Mouse (Mus musculus): ENCODE measurements at regions not wholly inside any gene's neighbourhood (a gene's known extent, or its start where the extent isn't known, plus 50 kb on each side); places are given as distances from the start of the nearest gene placed in this dataset.

GRCm38 (mm10) chr3:38055627-38056026 lies 331.3 kb upstream of the Gm5148 start:
- ATAC-seq (ENCODE audit: insufficient number of reproducible peaks, low FRiP score, low TSS enrichment), result no peak

- no peak for ATAC-seq (ENCODE audit: insufficient number of reproducible peaks, low FRiP score, low TSS enrichment)
Measured at GRCm38 (mm10) chr3:38052941-38053340, 328.7 kb upstream of the Gm5148 start.

DNA sequence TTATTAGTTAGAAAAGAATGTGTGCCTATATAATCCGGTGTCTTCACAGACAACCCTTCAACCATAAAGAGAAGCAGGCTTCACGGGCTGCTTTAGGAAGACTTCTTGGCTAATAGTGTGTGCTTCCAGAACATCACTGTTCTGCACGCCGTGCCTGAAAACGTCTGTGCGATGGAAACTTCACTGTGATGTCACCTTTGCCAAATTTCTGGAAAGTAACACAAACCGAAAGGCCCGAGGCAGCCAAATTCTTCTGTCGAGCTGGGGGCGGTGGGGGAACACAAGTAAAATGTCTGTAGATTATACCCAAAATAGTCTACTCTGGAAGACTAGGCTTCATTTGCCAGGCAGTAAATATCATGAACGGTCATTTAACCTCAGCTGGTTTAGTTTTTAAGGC lies 327.5 kb upstream of the Gm5148 start:
- no peak for ATAC-seq (ENCODE audit: insufficient number of reproducible peaks, low FRiP score, low TSS enrichment)

DNA sequence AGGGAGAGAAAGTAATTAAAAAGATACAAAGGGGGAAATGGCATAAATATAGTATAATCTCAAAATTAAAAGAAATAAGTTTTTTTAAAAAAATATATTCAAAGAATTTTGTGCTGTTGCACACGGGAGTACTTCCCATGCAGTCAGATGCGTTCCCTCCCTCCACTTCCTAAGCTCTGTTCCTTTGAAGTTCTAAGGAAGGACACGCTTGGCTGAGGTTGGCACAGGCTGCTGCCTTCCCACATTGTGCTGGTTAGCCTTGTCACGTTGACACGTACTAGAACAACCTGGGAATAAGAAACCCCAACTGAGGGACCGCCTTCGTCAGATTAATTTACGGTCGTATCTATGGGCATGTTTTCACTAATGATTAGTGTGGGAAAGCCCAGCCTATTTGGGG lies 326.6 kb upstream of the Gm5148 start:
- no peak for ATAC-seq (ENCODE audit: insufficient number of reproducible peaks, low FRiP score, low TSS enrichment)

DNA sequence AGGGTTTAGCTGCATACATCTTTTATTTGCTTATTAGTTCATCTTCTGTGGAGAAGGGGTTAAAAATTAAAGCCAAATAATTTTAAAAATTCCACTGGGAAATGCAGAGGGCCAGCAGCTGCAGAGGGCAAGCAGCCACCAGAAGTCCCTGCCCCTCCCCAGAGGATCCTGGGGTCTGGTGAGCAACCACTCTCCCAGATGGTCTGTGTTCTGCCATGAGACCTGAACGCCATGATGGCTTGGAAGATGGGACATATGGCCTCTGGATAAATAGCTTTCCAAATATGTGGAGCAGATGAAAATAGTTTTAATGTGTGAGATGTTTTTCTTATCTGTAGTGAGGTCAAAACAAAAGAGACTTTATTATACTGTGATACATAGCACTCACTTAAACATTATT lies 326.1 kb upstream of the Gm5148 start:
- ATAC-seq (ENCODE audit: insufficient number of reproducible peaks, low FRiP score, low TSS enrichment), result no peak

DNA sequence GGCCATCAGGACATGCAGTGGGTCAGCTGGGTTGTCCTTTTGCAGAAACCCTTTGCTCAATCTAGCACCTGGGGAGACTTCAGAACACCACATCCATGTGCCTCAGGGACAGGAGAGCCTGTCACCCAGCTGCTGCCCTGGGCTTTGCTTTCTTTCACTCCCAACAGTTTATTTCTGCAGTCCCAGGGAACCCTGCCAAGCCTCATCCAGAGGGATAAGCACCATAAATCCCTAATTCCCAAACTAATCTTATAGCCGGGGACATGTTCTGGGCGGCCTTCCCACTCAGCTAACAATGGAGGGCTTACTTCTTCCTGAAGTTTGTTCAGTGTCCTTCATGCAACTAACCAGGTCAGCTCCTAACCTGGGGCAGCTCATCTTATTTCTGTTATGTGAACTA lies 325.0 kb upstream of the Gm5148 start:
- ATAC-seq (ENCODE audit: insufficient number of reproducible peaks, low FRiP score, low TSS enrichment), result no peak

GRCm38 (mm10) chr3:38047445-38047844 lies 323.2 kb upstream of the Gm5148 start:
- no peak for ATAC-seq (ENCODE audit: insufficient number of reproducible peaks, low FRiP score, low TSS enrichment)

GRCm38 (mm10) chr3:38046611-38047010 lies 322.3 kb upstream of the Gm5148 start:
- ATAC-seq (ENCODE audit: insufficient number of reproducible peaks, low FRiP score, low TSS enrichment), result no peak

DNA sequence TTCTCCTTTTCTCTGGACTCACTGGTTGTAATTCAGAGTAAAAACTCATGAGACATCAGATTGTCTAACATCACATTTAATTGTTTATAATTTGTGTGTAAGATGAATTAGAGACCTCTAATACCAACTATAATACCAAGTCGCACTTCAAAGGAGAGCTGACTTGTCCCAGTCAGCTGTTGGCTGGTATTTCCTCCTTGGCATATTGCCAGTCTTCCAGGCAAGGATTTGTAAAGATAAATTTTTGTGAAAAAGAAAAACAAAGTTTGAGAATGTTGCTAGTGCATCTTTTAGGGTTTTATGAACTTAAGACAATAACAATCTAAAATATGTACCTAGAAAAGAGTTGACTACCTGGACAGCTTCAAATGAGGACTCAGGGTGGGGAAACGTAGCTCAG lies 321.7 kb upstream of the Gm5148 start:
- ATAC-seq (ENCODE audit: insufficient number of reproducible peaks, low FRiP score, low TSS enrichment), result no peak

DNA sequence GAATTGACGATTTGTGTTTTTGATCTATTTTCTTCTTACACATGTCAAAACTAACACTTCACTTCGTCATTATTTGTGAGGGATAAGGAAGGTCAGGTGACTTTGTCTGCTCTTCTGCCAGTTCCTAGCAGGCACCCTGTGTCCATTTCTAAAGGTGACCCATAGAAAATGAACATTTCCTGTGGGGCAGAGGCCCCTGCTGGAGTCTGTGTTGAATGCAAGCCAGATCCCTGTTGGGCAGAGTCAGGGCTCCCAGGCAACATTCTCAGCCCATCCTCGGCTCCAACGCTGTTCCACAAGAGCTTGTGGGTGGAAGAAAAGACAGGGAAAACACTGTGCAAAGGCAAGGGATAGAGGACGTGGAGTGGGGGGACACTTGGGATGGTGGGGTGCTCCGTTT lies 321.2 kb upstream of the Gm5148 start:
- no peak for ATAC-seq (ENCODE audit: insufficient number of reproducible peaks, low FRiP score, low TSS enrichment)

- ATAC-seq (ENCODE audit: insufficient number of reproducible peaks, low FRiP score, low TSS enrichment), result no peak
Measured at GRCm38 (mm10) chr3:38044338-38044737, 320.0 kb upstream of the Gm5148 start.

DNA sequence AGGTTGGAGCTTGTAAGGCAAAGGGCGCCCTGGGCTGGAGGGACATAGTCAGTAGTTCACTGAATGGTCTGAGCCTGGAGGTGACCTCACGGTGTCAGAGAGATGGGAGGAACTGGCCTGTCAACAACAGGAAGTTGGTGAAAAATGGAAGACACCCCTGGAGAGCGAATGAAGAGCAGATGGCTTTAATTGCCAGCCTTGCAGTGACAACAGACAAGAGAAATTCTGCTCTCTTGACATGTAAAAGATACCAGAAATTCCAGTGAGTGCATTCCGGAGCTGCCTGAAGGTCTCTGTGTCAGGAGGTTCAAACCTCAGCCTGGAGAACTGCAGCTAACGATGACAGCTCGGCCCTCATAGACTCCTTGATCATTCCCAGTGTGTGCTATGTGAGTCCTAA lies 318.3 kb upstream of the Gm5148 start:
- no peak for ATAC-seq (ENCODE audit: insufficient number of reproducible peaks, low FRiP score, low TSS enrichment)

DNA sequence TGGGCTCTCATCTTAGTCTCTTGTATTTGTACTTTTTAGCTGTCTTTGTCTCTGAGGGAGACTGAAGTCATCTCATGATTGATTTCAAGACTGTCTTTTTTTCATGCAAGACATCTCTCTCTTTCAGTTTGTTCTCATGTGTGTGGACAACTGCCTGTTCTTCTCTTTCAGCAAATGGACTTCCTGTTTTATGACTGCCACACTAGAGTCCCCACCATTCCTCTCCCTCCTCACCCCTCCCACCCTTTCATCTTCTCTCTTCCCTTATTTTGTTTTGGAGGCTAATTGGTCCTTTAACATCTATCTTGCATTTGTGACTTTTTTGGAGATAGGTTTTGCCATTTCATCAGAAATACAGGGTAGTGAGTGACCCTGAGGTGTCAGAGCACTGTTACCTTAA lies 311.8 kb upstream of the Gm5148 start:
- ATAC-seq (ENCODE audit: insufficient number of reproducible peaks, low FRiP score, low TSS enrichment), result no peak

DNA sequence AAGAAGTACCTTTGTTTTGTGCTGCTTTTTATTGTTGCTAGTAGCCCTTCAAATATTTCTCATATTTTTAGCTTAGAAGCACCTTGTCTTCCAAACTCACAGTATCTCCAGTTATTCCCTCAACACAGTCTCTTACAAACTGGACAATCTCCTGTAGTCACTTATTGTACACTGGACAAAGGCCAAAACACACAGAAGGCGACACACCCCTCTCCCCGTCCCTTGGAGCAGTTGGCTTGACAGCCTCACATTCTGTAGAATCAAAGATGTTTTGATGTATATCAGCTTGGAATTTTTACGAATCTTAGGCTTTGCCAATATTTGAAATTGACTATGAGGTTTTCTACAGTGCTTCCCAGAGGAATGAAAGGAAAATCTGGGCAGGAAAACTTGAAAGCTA lies 309.8 kb upstream of the Gm5148 start:
- ATAC-seq (ENCODE audit: insufficient number of reproducible peaks, low FRiP score, low TSS enrichment), result no peak

- no peak for ATAC-seq (ENCODE audit: insufficient number of reproducible peaks, low FRiP score, low TSS enrichment)
Measured at GRCm38 (mm10) chr3:38014768-38015167, 290.5 kb upstream of the Gm5148 start.

DNA sequence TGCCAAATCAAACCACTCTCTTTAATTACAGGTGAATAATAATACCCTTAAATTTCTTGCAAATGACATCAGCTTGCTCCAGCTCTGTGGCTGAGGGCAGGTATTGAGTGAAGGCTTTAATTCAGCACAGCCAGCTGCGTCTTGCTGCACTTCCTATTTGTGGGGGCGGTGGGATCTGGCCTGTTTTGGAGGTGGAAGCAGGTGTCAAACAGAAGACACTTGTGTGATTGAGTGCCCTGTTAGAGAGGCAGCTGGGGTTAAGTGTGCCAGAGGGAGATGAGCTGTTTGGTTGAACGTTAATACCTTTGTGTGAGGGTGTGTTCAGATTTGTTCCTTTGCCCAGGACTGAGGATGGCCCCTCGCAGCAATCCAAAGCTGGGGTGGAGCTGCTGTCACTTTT lies 284.9 kb upstream of the Gm5148 start:
- no peak for ATAC-seq (ENCODE audit: insufficient number of reproducible peaks, low FRiP score, low TSS enrichment)

- no peak for ATAC-seq (ENCODE audit: insufficient number of reproducible peaks, low FRiP score, low TSS enrichment)
Measured at GRCm38 (mm10) chr3:38008321-38008720, 284.0 kb upstream of the Gm5148 start.

GRCm38 (mm10) chr3:38007626-38008025 lies 283.3 kb upstream of the Gm5148 start:
- no peak for ATAC-seq (ENCODE audit: insufficient number of reproducible peaks, low FRiP score, low TSS enrichment)

DNA sequence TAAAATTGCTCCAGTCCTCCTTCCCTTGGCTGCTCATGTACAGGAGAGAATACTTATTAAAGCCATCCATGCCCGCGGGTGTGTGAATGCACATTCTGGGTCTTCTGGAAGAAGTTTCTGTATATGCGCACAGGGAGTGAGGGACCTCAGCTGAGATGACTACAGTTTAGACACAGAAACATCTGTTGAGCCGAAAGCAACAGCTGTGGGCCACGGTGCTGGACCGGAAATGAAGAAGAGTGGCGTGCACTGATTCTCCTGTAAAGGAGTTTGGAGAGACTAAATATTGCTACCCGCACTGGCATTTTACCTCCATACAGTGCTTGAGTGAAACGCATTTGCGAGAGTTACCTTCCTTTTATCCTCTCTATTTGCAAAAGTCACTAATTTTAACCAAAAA lies 278.0 kb upstream of the Gm5148 start:
- ATAC-seq (ENCODE audit: insufficient number of reproducible peaks, low FRiP score, low TSS enrichment), result no peak

GRCm38 (mm10) chr3:37999779-38000178 lies 275.5 kb upstream of the Gm5148 start:
- ATAC-seq (ENCODE audit: insufficient number of reproducible peaks, low FRiP score, low TSS enrichment), result no peak

DNA sequence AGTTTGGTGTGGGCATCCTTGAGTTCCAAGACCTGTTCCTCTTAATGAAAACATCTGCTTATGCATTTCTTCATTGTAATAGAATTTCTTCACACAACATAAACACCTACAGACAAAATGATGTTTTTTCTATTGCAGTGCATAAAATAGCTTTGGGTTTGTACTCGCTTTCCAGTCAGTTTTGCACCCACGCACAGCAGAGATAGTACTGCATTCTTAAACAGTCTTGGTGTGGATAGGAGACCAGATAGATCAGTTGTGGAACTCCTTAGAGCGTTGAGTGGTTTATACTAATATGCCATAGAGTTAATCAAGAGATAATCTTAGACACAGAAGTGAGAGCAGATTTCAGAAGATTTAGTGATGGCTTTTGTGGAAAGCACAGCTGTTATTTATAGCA lies 273.7 kb upstream of the Gm5148 start:
- no peak for ATAC-seq (ENCODE audit: insufficient number of reproducible peaks, low FRiP score, low TSS enrichment)

GRCm38 (mm10) chr3:37989992-37990391 lies 265.7 kb upstream of the Gm5148 start:
- ATAC-seq (ENCODE audit: insufficient number of reproducible peaks, low FRiP score, low TSS enrichment), result no peak

GRCm38 (mm10) chr3:37987775-37988505 lies 263.6 kb upstream of the Gm5148 start:
- no peak for ATAC-seq (ENCODE audit: insufficient number of reproducible peaks, low FRiP score, low TSS enrichment)

Measured in cerebellum, adult (tissue).